Mouse (Mus musculus): ENCODE measurements around the gene Sytl3. TPM values are rescaled to one million over a fixed set of nuclear protein-coding genes. Genes with fewer than 3 reads are reported as not detected.
"Not testable (repeated sequence)": the region's sequence is repeated elsewhere in the genome, so short reads cannot be mapped to it uniquely, and the experiment has no call there.

Sytl3 gene
- total RNA-seq, 1 experiment from 2014 or later: 0.24 TPM

- not testable (repeated sequence) for DNase-seq
Observed at GRCm38 (mm10) chr17:6695712-6696111, 36.8 kb downstream of the Sytl3 start.

DNA sequence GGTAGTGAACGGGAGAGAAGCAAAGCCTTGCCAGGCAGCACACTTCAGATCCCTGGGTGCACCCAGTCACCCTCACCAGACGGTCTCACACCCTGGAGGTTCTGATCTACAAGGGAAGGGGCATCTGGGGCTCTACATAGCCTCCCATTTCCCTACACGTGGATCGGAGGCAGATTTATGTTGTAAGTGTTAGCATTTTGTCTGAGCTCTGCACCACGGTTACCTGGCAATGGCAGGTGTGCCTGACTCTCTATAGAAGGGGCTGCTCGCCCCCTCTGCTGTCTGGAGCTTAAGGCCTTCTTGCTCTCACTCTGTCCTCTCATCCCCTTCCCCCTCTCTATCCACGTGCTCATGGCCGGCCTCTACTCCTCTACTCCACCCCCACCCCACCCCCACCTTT is 37.6 kb downstream of the Sytl3 start:
- DNase-seq: not testable (repeated sequence)

GRCm38 (mm10) chr17:6697224-6697775 is 38.4 kb downstream of the Sytl3 start:
- peak; percentile 34 for DNase-seq

- not testable (repeated sequence) for DNase-seq
Observed at GRCm38 (mm10) chr17:6699502-6699901, 40.6 kb downstream of the Sytl3 start.

DNA sequence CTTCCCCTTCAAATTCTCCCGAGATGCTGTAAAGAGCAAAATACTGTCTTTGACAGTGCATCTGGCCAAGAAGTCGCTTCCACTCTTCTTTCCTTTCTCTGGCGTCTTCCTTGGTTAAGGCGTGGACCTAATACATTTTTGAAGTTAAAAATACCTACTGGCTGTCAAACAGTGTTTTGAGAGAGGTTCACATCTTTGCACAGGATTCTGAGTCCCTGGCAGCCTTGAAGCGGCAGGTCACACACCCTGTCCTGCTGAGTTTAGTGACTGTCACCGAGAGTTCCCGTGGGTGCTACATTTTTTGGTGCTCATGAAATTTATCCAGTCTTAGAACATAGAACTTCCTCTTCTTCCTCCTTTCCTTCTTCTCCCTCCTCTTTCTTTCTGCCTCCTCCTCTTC is 41.2 kb downstream of the Sytl3 start:
- DNase-seq: not testable (repeated sequence)

GRCm38 (mm10) chr17:6702625-6703221 is 43.8 kb downstream of the Sytl3 start:
- DNase-seq: not testable (repeated sequence)

DNA sequence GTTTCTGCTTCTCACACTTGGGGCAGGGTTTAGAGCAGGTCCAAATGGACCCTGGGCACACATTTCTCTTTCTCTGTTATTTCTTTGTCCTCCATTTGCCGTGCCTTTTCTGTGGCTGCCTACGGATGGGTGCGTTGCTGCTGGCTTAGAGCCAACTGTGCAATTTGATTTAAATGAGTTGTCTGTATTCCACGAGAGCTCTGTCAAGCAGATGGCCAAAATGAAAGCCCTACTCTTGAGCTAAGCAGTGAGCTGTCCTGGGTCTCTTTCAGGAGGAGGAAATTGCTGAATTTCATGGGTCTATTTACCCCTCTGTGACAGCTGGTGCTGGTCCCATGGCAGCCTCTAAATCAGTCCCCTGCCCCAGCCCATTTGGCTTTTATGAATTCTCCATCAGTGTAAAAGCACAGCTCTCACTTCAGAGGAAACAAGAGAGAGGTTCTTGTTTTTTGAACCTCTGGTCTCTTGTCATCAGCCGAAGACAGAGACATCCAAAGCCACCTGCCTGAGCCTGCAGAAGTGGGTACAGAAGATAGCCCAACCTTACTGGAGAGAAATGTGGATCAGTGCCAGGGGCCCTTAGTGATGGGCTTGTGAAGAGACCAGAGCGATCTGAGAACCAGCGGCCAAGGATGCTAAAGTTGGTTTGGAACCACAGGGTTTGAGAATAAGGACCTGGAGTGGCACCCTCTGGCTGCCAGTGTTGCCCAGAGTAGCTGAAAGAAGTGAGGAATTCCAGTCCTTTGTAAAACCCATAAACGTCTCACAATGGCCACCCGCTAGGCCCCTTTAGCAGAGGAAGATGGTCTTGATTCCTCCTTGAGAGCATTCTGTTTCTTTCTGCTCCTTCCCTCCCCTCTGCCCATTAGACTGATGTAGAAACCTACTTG is 44.7 kb downstream of the Sytl3 start:
- not testable (repeated sequence) for DNase-seq

DNA sequence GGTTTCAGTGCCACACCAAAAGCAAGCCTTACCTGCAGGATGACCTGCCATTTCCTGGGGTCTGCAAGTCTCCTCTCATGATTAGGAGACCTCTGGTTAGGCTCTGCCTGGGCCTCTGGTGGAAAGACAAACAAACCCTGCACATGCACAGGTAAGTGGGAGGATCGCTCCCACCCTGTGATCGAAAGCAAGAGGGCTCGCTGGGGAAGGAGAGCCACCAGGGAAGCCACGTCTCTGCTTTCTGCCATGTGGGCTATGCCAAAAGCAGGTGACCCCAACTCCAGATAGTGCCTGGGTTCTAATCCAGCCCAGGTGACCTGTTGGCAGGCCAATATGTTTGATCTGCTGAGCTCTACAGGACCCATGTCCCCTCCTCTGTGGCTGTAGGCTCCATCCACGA is 47.6 kb downstream of the Sytl3 start:
- not testable (repeated sequence) for DNase-seq

- DNase-seq: not testable (repeated sequence)
Observed at GRCm38 (mm10) chr17:6707422-6707821, 48.5 kb downstream of the Sytl3 start.

DNA sequence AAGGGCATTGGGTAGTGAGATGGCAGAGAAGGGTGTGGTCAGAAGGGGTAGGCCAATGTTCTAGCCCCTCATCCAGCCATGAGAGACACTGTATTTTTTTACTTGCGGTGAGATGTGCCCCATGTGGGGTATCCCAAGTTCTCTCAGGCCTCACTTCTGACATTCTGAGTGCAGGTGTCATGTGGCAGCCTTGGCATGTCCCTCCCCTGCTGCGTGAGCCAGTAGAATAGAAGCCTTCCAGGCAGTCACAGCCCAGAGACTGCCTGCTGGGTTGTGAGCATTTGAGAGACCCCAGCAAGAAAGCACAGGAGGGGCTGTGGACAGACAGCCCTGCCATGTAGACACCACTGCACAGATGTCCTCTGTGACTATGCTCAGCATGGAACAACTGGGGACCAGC is 49.3 kb downstream of the Sytl3 start:
- not testable (repeated sequence) for DNase-seq

GRCm38 (mm10) chr17:6713483-6713882 is 54.6 kb downstream of the Sytl3 start:
- not testable (repeated sequence) for DNase-seq

DNA sequence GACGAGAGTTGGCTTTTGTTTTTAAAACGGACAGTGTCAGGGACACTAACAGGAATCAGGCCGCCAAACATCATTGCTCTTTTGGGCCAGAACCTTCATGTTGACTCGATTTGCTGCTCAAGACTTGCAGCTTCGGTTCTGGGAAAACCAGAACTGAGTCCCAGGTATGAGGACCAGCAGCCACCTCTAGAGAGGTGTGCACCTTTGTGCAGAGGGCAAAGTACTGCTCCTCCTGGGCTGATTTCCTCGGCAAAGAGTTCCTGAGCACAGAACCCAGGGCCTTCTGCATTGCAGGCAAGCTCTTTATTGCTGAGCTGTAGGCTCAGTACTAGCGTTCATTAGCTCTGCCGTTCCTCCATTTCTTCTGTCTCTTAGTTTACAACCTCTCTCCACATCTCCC is 55.1 kb downstream of the Sytl3 start:
- DNase-seq: not testable (repeated sequence)

GRCm38 (mm10) chr17:6727996-6728610 is 69.2 kb downstream of the Sytl3 start:
- no peak for DNase-seq

DNA sequence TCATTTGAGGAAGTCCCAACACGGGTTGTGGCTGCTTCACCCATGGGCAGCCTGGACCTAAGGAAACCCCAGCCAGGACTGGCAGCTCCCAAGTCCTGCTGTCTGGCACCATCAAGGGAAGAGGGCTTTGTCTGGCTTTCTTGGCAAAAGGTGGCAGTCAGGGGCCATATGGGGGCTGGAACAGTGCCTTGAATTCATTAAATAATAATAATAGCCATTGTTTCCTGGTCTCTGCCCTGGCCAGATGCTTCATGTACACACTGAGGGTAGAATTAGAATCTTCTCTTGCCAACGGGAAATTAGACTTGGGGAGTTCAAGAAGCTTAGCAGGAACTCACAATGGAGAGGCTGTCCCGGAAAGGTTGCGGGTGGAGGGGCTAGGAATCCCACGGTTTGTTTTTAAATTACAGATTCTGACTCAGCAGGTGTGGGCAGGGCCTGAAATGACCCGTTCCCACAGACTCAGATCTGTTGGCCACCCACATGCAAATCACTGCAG is 70.4 kb downstream of the Sytl3 start:
- no peak for DNase-seq

DNA sequence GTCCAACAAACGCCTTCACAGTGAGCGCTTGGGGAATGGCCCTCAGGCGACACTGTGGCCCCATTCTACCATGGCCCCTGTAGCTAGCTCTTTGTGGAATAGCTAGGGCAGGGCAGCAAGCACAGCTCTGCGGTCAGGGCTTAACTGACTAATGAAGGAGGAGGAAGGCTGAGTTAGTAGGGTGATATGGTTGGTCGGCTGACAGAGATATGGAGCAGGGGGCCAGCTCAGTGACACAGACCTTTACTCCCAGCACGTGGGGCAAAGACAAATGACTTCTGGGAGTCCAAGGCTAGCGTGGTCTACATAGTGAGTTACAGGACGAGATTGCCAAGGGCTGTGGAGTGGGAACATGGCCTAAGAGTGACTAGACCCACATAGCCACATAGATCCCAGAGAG is 72.2 kb downstream of the Sytl3 start:
- no peak for DNase-seq

DNA sequence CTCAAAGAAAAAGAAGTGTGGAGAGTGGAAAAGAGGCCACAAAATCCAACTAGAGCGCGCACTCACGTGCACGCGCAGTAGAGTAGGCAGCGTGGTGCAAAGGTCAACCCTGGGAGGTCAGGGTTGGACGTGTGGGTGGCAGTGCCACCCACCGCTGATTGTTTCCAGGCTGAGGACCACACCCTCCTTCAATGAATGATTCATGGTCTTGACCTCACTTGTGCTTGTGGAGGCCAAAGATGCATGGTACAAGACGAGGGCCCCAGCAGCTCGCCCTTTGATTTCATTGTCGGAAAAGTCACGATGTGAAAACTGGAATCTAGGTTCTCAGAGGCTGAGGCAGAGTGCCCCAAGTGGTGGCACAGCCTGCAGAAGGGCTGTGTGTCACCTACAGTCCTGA is 72.7 kb downstream of the Sytl3 start:
- DNase-seq: no peak

DNA sequence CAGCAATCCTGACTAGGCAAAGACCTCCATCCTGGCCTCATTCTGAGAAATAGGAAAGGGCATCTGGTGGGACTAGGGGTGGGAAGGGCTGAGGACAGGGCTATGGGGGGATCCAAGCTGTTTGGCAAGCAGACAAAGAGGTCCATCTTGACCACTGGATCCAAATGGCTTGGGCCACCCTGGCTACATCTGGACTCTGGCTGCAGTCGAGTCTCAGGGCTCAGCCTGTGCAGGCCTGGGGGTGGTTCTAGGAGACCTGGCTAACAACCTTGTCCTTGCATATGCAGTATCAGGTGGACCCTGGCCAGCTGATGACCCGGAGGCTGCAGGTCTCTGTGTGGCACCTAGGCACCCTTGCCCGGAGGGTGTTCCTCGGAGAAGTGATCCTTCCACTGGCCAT is 73.8 kb downstream of the Sytl3 start:
- no peak for DNase-seq

- DNase-seq: no peak
Observed at GRCm38 (mm10) chr17:6733322-6733875, 74.5 kb downstream of the Sytl3 start.

GRCm38 (mm10) chr17:6734746-6735441 is 76.0 kb downstream of the Sytl3 start:
- DNase-seq: no peak

- DNase-seq: no peak
Observed at GRCm38 (mm10) chr17:6736306-6737272, 77.7 kb downstream of the Sytl3 start.
